Mouse (Mus musculus) midbrain, postnatal 0 days (tissue): ENCODE data around the gene Mindy1. TPM values are rescaled to one million over a fixed set of nuclear protein-coding genes. Genes with fewer than 3 reads are reported as not detected.

Source experiments
- ATAC-seq: fragments of 200-750 bp; cut with Nextera tagmentation; 2 replicates; pipeline ENCODE4 v1.8.0; 2017; ENCODE audit warnings: moderate number of reproducible peaks, mild to moderate bottlenecking, moderate TSS enrichment, moderate library complexity; ENCODE audit not compliant: low FRiP score
- DNase-seq: peaks from one replicate; pipeline ENCODE4 v3.0.0-alpha.2; 2015; ENCODE audit warnings: low spot score
- H3K27ac ChIP-seq: fragments of 300-500 bp; sonication (generic); 2 replicates; pipeline ENCODE4 v1.5.1; 2014; ENCODE audit warnings: low read depth, mild to moderate bottlenecking, low read length, mixed read lengths
- H3K27me3 ChIP-seq: fragments of 300-500 bp; sonication (generic); 2 replicates; pipeline ENCODE4 v1.6.1; 2014; ENCODE audit warnings: low read length, control low read depth, mixed read lengths; ENCODE audit not compliant: insufficient read depth
- H3K36me3 ChIP-seq: fragments of 300-500 bp; sonication (generic); 2 replicates; pipeline ENCODE4 v1.6.1; 2014; ENCODE audit warnings: low read length, control low read depth, mixed read lengths; ENCODE audit not compliant: insufficient read depth
- H3K4me1 ChIP-seq: fragments of 300-500 bp; sonication (generic); 2 replicates; pipeline ENCODE4 v1.6.1; 2014; ENCODE audit warnings: mild to moderate bottlenecking, control low read depth, antibody characterized with exemption, low read length, mixed read lengths; ENCODE audit not compliant: insufficient read depth
- H3K4me2 ChIP-seq: fragments of 300-500 bp; sonication (generic); 2 replicates; pipeline ENCODE4 v1.6.1; 2014; ENCODE audit warnings: low read depth, mild to moderate bottlenecking, low read length, mixed read lengths; ENCODE audit not compliant: poor library complexity, severe bottlenecking
- H3K4me3 ChIP-seq: fragments of 300-500 bp; sonication (generic); 2 replicates; pipeline ENCODE4 v1.5.1; 2014; ENCODE audit warnings: low read depth, mild to moderate bottlenecking, low read length, moderate library complexity
- H3K9ac ChIP-seq: fragments of 300-500 bp; sonication (generic); replicated peaks from 2 replicates; pipeline ENCODE4 v1.6.1; 2014; ENCODE audit warnings: mild to moderate bottlenecking, low read length, moderate library complexity, mixed read lengths; ENCODE audit not compliant: poor library complexity, severe bottlenecking
- H3K9me3 ChIP-seq: fragments of 300-500 bp; sonication (generic); 2 replicates; pipeline ENCODE4 v1.6.1; 2016; ENCODE audit warnings: low read length, control low read depth
- CTCF ChIP-seq: IDR thresholded peaks from 2 replicates; pipeline ENCODE4 v1.5.1; 2016; ENCODE audit warnings: antibody characterized with exemption, mild to moderate bottlenecking
- WGBS: fragments of 180-500 bp; shearing (Covaris S2); extraction: QIAGEN DNeasy Blood & Tissue Kit; methylation state at CpG from one replicate; pipeline ENCODE4 v1.1.7; 2014; 5-methylcytosine and 5-hydroxymethylcytosine counted together
- polyA plus RNA-seq: library from polyadenylated mRNA; unstranded; fragments of >200 nt; fragmentation: Nextera tagmentation; extraction: Ambion mirVana; gene quantifications from 2 replicates; pipeline ENCODE4 v1.2.1, GENCODE M21; 2015
- total RNA-seq: library from RNA; depleted of rRNA; stranded (reverse); fragments of >200 nt; gene quantifications from 2 replicates; pipeline ENCODE4 v1.2.3, GENCODE M21; 2014

Mindy1 gene
- total and polyA plus RNA-seq, 2 experiments from 2014 or later = 34.8 to 37.1 TPM

GRCm38 (mm10) chr3:95312623-95313022 is 31.5 kb downstream of the Mindy1 start:
- ATAC-seq = no peak
- H3K9me3 ChIP-seq = no peaks in the 10 kb centered on the region
- WGBS = 77% methylated on average over 6 of the region's 6 CpGs
- no peak overlapping the region for H3K27ac ChIP-seq
- H3K4me3 ChIP-seq = no peak overlapping the region
- no peaks in the 10 kb centered on the region for H3K27me3 ChIP-seq
- no peak overlapping the region for H3K9ac ChIP-seq
- 0 out of 2 replicates have a peak, but pooled peaks cover 7% of the 10 kb centered on the region for H3K4me1 ChIP-seq
- TF ChIP-seq CTCF = no peak
- no peak for DNase-seq
- no peaks in the 10 kb centered on the region for H3K36me3 ChIP-seq
- no peak overlapping the region for H3K4me2 ChIP-seq

DNA sequence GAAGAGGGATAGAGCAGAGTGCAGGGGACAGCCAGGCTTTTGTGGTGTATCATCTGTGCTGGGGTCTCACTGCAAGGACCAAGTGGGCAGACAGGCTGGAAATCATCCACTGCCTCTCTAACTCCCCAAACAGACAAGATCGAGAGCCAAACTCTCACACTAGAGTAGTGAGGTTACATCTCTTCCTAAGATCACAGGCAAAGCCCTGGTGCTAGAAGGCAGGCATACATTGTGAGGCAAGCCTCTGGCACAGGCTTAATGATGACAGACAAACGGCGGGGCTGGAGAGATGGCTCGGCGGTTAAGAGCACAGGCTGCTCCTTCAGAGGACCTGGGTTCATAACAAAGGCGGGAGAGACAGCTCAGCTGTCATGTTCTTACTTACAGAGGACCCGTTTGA is 32.3 kb downstream of the Mindy1 start:
- Histone ChIP-seq H3K9ac (no peak overlapping the region), H3K4me3 (no peak overlapping the region), H3K36me3 (no peaks in the 10 kb centered on the region), H3K27me3 (no peaks in the 10 kb centered on the region), H3K9me3 (no peaks in the 10 kb centered on the region), H3K4me2 (no peak overlapping the region), H3K27ac (no peak overlapping the region), H3K4me1 (0 out of 2 replicates have a peak, but pooled peaks cover 7% of the 10 kb centered on the region)
- TF ChIP-seq CTCF = no peak
- ATAC-seq (no peak), DNase-seq (no peak)
- 46% methylated on average over 7 of the region's 7 CpGs for WGBS

DNA sequence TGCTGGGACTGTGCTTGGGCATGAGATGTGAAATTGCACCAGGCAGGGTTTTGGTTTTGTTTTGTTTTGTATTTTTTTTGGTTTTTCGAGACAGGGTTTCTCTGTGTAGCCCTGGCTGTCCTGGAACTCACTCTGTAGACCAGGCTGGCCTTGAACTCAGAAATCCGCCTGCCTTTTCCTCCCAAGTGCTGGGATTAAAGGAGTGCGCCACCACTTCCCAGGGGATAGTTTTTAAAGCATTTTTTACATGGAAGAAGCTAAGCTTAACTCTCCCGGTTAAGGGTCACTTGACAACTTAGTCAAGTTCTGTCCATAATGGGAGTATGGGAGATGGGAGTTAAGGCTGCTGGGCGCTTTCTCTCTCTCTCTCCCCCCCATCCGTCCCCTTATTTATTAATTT is 32.9 kb downstream of the Mindy1 start:
- DNase-seq = no peak
- H3K4me3 ChIP-seq = peak overlapping the region; percentile 91; the same call in 1 of the 2 replicates

GRCm38 (mm10) chr3:95314486-95315093 is 33.4 kb downstream of the Mindy1 start, which contains the start of gene Cers2:
Gene Cers2 (plus strand): TSS chr3:95314791.
- Histone ChIP-seq H3K9me3 (no peaks in the 10 kb centered on the region), H3K27ac (peak within 1 kb of the TSS; percentile 94), H3K36me3 (no peaks in the 10 kb centered on the region), H3K4me1 (0 out of 2 replicates have a peak, but pooled peaks cover 7% of the 10 kb centered on the region), H3K4me3 (peak within 1 kb of the TSS; percentile 91), H3K9ac (peak within 1 kb of the TSS; percentile 96), H3K4me2 (peak within 1 kb of the TSS; percentile 76), H3K27me3 (no peaks in the 10 kb centered on the region)
- TF ChIP-seq CTCF = no peak
- 2% methylated on average over 27 of the region's 27 CpGs for WGBS
- peak; percentile 28 for DNase-seq
- no peak; the same call in 1 of the 2 replicates for ATAC-seq

More for the DNA sequence above, 32.9 kb downstream of the Mindy1 start:
- WGBS = 54% methylated on average over 6 of the region's 6 CpGs
- H3K27ac ChIP-seq = 0 out of 2 replicates have a peak overlapping the region, but pooled peaks have one; percentile 94
- TF ChIP-seq CTCF = no peak
- no peaks in the 10 kb centered on the region for H3K9me3 ChIP-seq
- 0 out of 2 replicates have a peak, but pooled peaks cover 7% of the 10 kb centered on the region for H3K4me1 ChIP-seq
- no peaks in the 10 kb centered on the region for H3K27me3 ChIP-seq
- H3K36me3 ChIP-seq = no peaks in the 10 kb centered on the region
- ATAC-seq = no peak
- H3K9ac ChIP-seq = no peak overlapping the region
- H3K4me2 ChIP-seq = peak overlapping the region; percentile 76; the same call in 1 of the 2 replicates

GRCm38 (mm10) chr3:95315094-95315843 is 34.1 kb downstream of the Mindy1 start:
- Histone ChIP-seq H3K36me3 (peaks cover 3% of the 10 kb centered on the region), H3K9ac (peak overlapping the region; percentile 96), H3K9me3 (no peaks in the 10 kb centered on the region), H3K4me3 (peak overlapping the region; percentile 91), H3K4me2 (peak overlapping the region; percentile 76), H3K27ac (peak overlapping the region; percentile 94), H3K27me3 (no peaks in the 10 kb centered on the region), H3K4me1 (0 out of 2 replicates have a peak, but pooled peaks cover 7% of the 10 kb centered on the region)
- DNase-seq = peak; percentile 76
- under 1% methylated on average over 60 of the region's 71 CpGs for WGBS
- ATAC-seq = peak; percentile 89
- TF ChIP-seq CTCF = peak; percentile 57
